Mouse (Mus musculus) MEL (cell line): Measurements from ENCODE around the gene Dolpp1.

Source experiments
- CTCF ChIP-seq, 3 experiments: IDR thresholded peaks in 2 of 3; conservative IDR thresholded peaks in 1 of 3; 2 replicates each; pipeline ENCODE4 v1.5.1; 2011 to 2012; ENCODE audit warnings: low read length in 3 of 3, low read depth in 2 of 3, mild to moderate bottlenecking in 2 of 3, improper control_type of control experiment in 1 of 3, inconsistent platforms in 1 of 3, mixed read lengths in 1 of 3, moderate library complexity in 1 of 3; ENCODE audit not compliant: control insufficient read depth in 1 of 3, insufficient read depth in 1 of 3, poor library complexity in 1 of 3, severe bottlenecking in 1 of 3
- HCFC1 ChIP-seq: IDR thresholded peaks from 2 replicates; pipeline ENCODE4 v1.6.1; 2012; ENCODE audit warnings: low read depth, mild to moderate bottlenecking, inconsistent platforms, low read length, improper control_type of control experiment, moderate library complexity
- POLR2A ChIP-seq, 2 experiments: IDR thresholded peaks; 2 replicates each; pipeline ENCODE4 v1.6.1; 2011 to 2012; ENCODE audit warnings: low read length in 2 of 2, mild to moderate bottlenecking in 2 of 2, control low read depth in 1 of 2, improper control_type of control experiment in 1 of 2, low read depth in 1 of 2, moderate library complexity in 1 of 2; ENCODE audit not compliant: control insufficient read depth in 1 of 2, insufficient read depth in 1 of 2, poor library complexity in 1 of 2
- RAD21 ChIP-seq: IDR thresholded peaks from 2 replicates; pipeline ENCODE4 v1.6.1; 2011; ENCODE audit warnings: mild to moderate bottlenecking, low read depth, low read length, improper control_type of control experiment

- TF ChIP-seq RAD21 (no peak), HCFC1 (no peak), CTCF (IDR thresholded peaks at IDR 0.05 in 2 of 3, conservative IDR thresholded peaks at IDR 0.05 in 1 of 3; ENCODE audit: control insufficient read depth in 1 of 3, insufficient read depth in 1 of 3, low read depth in 2 of 3, low read length in 3 of 3, poor library complexity in 1 of 3, severe bottlenecking in 1 of 3) (no peak), POLR2A (IDR thresholded peaks at IDR 0.05; ENCODE audit: control insufficient read depth in 1 of 2, insufficient read depth in 1 of 2, low read depth in 1 of 2, low read length in 2 of 2, poor library complexity in 1 of 2) (no peak)
Measured at GRCm38 (mm10) chr2:30360626-30361025, 31.4 kb upstream of the Dolpp1 start.
